Mouse (Mus musculus) lung, postnatal 0 days (tissue): ENCODE data around the gene Gmds. TPM values are rescaled to one million over a fixed set of nuclear protein-coding genes. Genes with fewer than 3 reads are reported as not detected.

Experiments
- ATAC-seq: fragments of 200-750 bp; cut with Nextera tagmentation; 2 replicates; pipeline ENCODE4 v1.8.0; 2017; ENCODE audit warnings: moderate library complexity
- DNase-seq: peaks from one replicate; pipeline ENCODE4 v3.0.0-alpha.2; 2016; ENCODE audit warnings: low spot score
- H3K27ac ChIP-seq: fragments of 300-500 bp; sonication (generic); 2 replicates; pipeline ENCODE4 v1.5.1; 2014; ENCODE audit warnings: antibody characterized with exemption, mild to moderate bottlenecking, low read length, mixed read lengths
- H3K27me3 ChIP-seq: fragments of 300-500 bp; sonication (generic); replicated peaks from 2 replicates; pipeline ENCODE4 v1.6.1; 2014; ENCODE audit warnings: low read length, mixed read lengths; ENCODE audit not compliant: insufficient read depth
- H3K36me3 ChIP-seq: fragments of 300-500 bp; sonication (generic); 2 replicates; pipeline ENCODE4 v1.6.1; 2014; ENCODE audit warnings: low read length, mixed read lengths; ENCODE audit not compliant: insufficient read depth
- H3K4me1 ChIP-seq: fragments of 300-500 bp; sonication (generic); 2 replicates; pipeline ENCODE4 v1.6.1; 2014; ENCODE audit warnings: antibody characterized with exemption, low read depth, low read length, mixed read lengths; ENCODE audit not compliant: insufficient read depth
- H3K4me2 ChIP-seq: fragments of 300-500 bp; sonication (generic); replicated peaks from 2 replicates; pipeline ENCODE4 v1.6.1; 2014; ENCODE audit warnings: low read depth, mild to moderate bottlenecking, low read length, moderate library complexity, mixed read lengths
- H3K4me3 ChIP-seq: fragments of 300-500 bp; sonication (generic); 2 replicates; pipeline ENCODE4 v1.5.1; 2014; ENCODE audit warnings: low read depth, low read length
- H3K9ac ChIP-seq: fragments of 300-500 bp; sonication (generic); replicated peaks from 2 replicates; pipeline ENCODE4 v1.6.1; 2014; ENCODE audit warnings: low read depth, mild to moderate bottlenecking
- H3K9me3 ChIP-seq: fragments of 300-500 bp; sonication (generic); 2 replicates; pipeline ENCODE4 v1.6.1; 2016; ENCODE audit warnings: low read length, mixed read lengths
- CTCF ChIP-seq: IDR thresholded peaks from 2 replicates; pipeline ENCODE4 v1.5.1; 2016; ENCODE audit warnings: antibody characterized with exemption, mild to moderate bottlenecking
- EP300 ChIP-seq: IDR thresholded peaks from 2 replicates; pipeline ENCODE4 v1.6.1; 2016; ENCODE audit warnings: antibody characterized with exemption, mild to moderate bottlenecking, control low read depth
- whole genome bisulfite sequencing: fragments of 180-500 bp; shearing (Covaris S2); extraction: QIAGEN DNeasy Blood & Tissue Kit; methylation state at CpG from one replicate; pipeline ENCODE4 v1.1.7; 2014; 5-methylcytosine and 5-hydroxymethylcytosine counted together
- polyA plus RNA-seq: library from polyadenylated mRNA; unstranded; fragments of >200 nt; fragmentation: Nextera tagmentation; extraction: Ambion mirVana; gene quantifications from 2 replicates; pipeline ENCODE4 v1.2.1, GENCODE M21; 2015

The Gmds gene
- polyA plus RNA-seq, 1 experiment from 2014 or later, result 13.4 TPM

DNA sequence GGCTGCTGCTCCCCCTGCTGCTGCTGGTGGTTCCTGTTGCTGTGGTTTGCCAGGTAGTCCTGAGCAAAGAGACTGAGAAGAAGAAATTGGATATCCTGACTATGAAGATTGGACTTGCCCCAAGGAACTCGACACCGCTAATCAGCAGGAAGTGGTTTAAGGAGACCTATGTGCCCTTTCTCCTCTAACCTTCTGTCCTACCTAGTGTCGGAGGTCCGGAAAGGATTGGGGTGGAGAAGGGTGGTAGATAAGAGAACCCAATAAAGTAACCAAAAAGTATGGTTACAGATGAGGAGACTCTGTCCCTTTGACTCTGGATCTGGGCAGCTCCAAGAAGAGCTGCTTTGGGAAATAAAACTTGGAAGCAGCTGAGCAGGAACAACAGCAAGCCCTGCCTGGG, 86.3 kb downstream of the Gmds start:
- Histone ChIP-seq H3K4me1 (no peaks in the 10 kb centered on the region), H3K9ac (no peak overlapping the region), H3K36me3 (no peaks in the 10 kb centered on the region), H3K27me3 (no peaks in the 10 kb centered on the region), H3K9me3 (no peaks in the 10 kb centered on the region), H3K4me2 (no peak overlapping the region), H3K27ac (no peak overlapping the region), H3K4me3 (no peak overlapping the region)
- no peak for DNase-seq
- whole genome bisulfite sequencing, result 57% methylated on average over 4 of the region's 4 CpGs
- TF ChIP-seq EP300 (no peak), CTCF (no peak)
- no peak for ATAC-seq

DNA sequence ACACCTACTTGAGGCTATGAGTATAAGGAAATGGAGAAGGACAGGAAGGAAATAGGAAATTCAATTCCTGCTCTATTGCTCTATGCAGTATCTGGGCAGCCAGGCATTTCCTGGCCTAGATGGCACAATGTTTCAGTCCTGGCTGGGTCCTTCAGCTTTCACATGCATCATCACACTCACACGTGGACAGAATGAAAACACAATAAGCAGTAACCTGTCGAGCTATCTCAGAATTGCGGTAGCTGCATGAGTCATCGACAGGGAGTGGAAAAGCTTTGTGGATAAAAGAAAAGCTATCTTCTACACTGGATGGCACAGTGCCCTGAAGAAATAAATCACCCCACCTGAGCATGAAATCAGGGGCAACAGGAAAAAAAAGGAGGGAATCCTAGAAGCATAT, 96.3 kb downstream of the Gmds start:
- Histone ChIP-seq H3K36me3 (no peaks in the 10 kb centered on the region), H3K9me3 (no peaks in the 10 kb centered on the region), H3K4me2 (no peak overlapping the region), H3K4me3 (no peak overlapping the region), H3K27ac (no peak overlapping the region), H3K4me1 (no peaks in the 10 kb centered on the region), H3K9ac (no peak overlapping the region), H3K27me3 (no peaks in the 10 kb centered on the region)
- DNase-seq (no peak), ATAC-seq (peak; percentile 53)
- TF ChIP-seq EP300, result peak; percentile 35; the same call in 1 of the 2 replicates
- TF ChIP-seq CTCF, result no peak
- 50% methylated on average over 4 of the region's 4 CpGs for WGBS

DNA sequence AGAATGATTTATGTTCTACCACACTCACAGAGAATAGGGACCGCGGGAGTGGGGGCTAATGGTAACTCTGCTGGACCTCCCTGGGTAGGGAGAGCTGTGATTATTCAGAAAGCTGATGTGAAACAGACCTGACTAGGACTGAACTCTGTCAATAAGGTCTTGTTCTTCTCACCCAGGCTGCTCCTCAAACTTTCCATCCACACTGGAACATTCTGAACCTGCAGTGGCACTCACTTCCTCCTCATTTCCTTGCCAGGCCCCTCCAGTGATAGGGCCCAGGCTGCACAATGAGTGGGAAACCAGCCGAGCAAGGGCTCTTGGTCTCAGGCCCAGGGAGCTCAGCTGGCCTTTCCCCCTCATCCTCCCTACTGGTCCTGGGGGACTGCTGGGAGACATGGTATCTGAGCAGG, 102.3 kb downstream of the Gmds start:
- 51% methylated on average over 3 of the region's 3 CpGs for WGBS
- Histone ChIP-seq H3K4me2 (no peak overlapping the region), H3K27me3 (no peaks in the 10 kb centered on the region), H3K36me3 (no peaks in the 10 kb centered on the region), H3K9ac (no peak overlapping the region), H3K9me3 (no peaks in the 10 kb centered on the region), H3K4me3 (no peak overlapping the region), H3K4me1 (no peaks in the 10 kb centered on the region), H3K27ac (no peak overlapping the region)
- no peak for TF ChIP-seq CTCF
- no peak for TF ChIP-seq EP300
- no peak for ATAC-seq
- DNase-seq, result no peak

DNA sequence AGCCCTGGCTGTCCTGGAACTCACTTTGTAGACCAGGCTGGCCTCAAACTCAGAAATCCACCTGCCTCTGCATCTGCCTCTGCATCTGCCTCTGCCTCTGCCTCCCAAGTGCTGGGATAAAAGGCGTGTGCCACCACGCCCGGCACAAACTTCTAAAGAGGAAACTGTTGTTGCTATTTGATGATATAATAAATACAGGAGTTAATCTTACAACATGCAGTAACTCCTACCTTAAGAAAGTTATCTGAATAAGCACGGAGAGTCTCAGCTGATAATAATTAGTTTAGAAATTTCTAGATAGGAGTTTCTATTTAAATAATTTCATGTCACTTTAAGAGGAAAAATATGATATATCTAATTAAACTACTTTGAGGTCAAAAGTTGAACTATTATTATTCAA, 103.5 kb downstream of the Gmds start:
- H3K9ac ChIP-seq, result no peak overlapping the region
- WGBS, result 86% methylated on average over 4 of the region's 4 CpGs
- H3K27ac ChIP-seq, result no peak overlapping the region
- TF ChIP-seq CTCF, result no peak
- no peak for TF ChIP-seq EP300
- H3K9me3 ChIP-seq, result no peaks in the 10 kb centered on the region
- H3K4me3 ChIP-seq, result no peak overlapping the region
- H3K4me2 ChIP-seq, result no peak overlapping the region
- DNase-seq, result no peak
- ATAC-seq, result no peak
- H3K36me3 ChIP-seq, result no peaks in the 10 kb centered on the region
- H3K27me3 ChIP-seq, result no peaks in the 10 kb centered on the region
- no peaks in the 10 kb centered on the region for H3K4me1 ChIP-seq

DNA sequence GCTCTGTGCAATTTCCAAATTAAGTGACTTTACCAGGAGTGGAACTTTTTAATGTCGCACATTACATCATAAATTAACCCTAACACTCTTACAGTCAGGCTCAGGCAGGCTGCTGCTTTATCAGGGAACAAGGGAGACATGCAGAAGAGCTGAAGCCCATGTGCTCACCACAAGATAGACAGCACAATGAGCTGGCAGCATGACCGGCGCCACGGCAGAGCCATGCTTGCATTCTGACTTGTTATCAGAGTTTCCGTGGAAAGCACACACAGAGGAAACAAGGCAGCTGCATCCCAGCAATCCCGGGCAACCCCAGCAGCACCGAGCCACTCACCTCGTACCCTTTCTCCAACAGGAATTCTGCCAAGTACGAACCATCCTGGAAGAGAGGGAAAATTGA, 104.5 kb downstream of the Gmds start:
- Histone ChIP-seq H3K27me3 (no peaks in the 10 kb centered on the region), H3K4me3 (no peak overlapping the region), H3K27ac (no peak overlapping the region), H3K9ac (no peak overlapping the region), H3K36me3 (no peaks in the 10 kb centered on the region), H3K9me3 (no peaks in the 10 kb centered on the region), H3K4me1 (no peaks in the 10 kb centered on the region), H3K4me2 (no peak overlapping the region)
- WGBS, result 32% methylated on average over 9 of the region's 9 CpGs
- DNase-seq (no peak), ATAC-seq (no peak)
- no peak for TF ChIP-seq CTCF
- no peak for TF ChIP-seq EP300

DNA sequence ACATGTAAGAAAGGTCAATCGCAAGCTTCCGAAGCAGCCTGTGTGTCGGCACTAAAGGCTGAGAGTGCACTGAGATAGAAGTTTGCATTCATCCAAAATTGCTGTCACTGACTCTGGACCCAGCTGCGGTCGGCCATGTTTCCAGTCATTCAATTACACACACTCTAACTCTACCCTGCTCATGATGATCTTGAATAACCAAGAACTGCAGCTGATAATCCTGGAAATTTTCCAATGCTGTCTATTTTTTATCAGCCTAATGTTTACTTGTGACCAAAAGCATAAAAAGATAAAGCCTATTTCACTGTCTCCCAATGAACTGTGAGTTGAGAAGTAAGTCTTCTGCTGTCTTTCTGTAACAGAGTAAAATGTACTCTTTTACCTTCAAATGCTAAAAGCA, 106.1 kb downstream of the Gmds start:
- no peaks in the 10 kb centered on the region for H3K27me3 ChIP-seq
- DNase-seq, result no peak
- H3K4me2 ChIP-seq, result no peak overlapping the region
- no peak for ATAC-seq
- WGBS, result 55% methylated on average over 5 of the region's 5 CpGs
- no peaks in the 10 kb centered on the region for H3K9me3 ChIP-seq
- TF ChIP-seq EP300, result no peak
- no peaks in the 10 kb centered on the region for H3K4me1 ChIP-seq
- no peaks in the 10 kb centered on the region for H3K36me3 ChIP-seq
- H3K27ac ChIP-seq, result no peak overlapping the region
- H3K9ac ChIP-seq, result no peak overlapping the region
- H3K4me3 ChIP-seq, result no peak overlapping the region

DNA sequence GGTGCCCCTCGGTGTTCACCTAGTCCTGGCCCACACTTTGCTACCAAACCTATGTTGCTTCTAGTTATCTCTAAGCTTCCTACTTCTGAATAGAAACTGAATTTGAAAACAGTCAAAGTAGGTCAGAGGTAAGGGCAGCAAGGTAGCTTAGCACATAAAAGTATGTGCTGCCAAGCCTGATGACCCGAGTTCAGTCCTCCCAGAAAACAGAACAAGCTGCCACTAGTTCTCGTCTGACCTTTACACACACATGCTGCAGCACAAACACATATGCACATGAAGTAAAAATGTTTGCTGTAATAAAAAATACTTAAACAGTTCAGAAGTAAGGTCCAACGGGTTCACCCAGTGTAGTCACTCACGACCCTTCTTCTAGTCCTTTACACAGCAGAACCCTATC, 106.6 kb downstream of the Gmds start:
- 78% methylated on average over 5 of the region's 5 CpGs for WGBS
- TF ChIP-seq EP300, result no peak

More for the DNA sequence above, 106.6 kb downstream of the Gmds start:
- no peaks in the 10 kb centered on the region for H3K36me3 ChIP-seq
- no peaks in the 10 kb centered on the region for H3K4me1 ChIP-seq
- H3K4me2 ChIP-seq, result no peak overlapping the region
- H3K9me3 ChIP-seq, result no peaks in the 10 kb centered on the region
- H3K27ac ChIP-seq, result no peak overlapping the region
- ATAC-seq (no peak), DNase-seq (no peak)
- no peaks in the 10 kb centered on the region for H3K27me3 ChIP-seq
- no peak overlapping the region for H3K9ac ChIP-seq
- no peak overlapping the region for H3K4me3 ChIP-seq
